Mouse (Mus musculus): ENCODE measurements around the gene Acsl1.

Acsl1 gene

DNA sequence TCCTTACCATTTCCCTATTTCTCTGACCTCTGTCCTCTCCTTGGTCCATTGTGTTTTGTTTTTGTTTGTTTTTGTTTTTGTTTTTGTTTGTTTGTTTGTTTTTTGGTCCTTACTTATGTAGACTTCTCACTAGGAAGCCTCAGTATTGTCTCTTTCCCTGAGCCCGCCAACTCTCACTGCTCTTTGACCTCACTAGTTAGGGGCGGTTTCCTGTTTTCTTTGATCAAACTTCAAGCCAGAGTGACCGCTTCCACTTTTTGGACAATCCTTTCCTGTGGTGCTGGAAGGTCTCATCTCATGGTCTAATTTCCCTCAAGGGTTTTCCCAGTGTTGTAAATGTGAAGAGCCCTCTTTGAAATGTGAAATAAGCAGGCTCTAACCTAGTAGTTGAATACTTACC lies 33.4 kb downstream of the Acsl1 start:
- no peak for DNase-seq (ENCODE audit: low spot score)

DNA sequence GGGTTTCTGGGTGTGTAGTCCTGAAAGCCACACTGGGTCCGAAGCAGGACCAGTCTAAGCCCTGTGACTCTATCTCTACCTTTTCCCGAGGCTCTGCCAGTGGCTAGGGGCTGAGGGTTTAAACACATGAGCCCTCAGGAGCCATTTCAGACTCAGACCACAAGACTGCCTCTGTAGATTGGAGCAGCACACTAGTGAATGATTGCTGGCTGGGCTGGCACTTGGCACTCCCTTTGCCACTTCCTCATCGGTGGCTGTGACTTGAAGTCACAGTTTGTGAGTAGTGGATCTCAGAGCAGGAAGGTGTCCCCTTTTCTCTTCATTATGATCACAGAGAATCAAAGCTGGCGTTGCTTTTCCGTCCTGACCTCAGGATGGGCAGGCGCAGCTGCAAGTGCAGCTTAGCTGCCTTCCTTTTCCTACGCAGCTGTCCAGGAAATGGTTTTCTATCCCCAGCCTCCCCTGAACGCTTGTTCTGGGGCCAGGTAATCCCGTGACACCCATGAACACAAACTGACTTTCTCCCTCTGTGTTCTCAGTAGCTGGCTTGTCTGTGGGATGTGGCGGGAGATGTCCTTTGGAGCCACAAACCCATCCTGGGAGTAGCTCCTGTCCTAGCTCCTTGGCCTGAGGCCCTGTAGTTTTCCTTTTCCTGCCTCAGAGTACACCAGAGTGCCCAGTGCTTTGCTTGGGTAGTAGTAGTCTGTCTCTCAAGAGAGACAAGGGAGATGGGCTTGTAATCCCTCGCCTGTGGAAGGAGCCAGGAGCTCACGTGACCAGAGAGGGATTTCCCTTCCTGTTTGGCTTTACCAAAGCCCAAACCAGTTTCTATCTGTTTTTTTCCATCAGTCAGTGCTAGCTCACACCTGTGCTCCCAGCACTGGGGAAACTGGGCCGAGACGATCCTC lies 37.9 kb downstream of the Acsl1 start:
- DNase-seq (ENCODE audit: low spot score), result no peak

DNA sequence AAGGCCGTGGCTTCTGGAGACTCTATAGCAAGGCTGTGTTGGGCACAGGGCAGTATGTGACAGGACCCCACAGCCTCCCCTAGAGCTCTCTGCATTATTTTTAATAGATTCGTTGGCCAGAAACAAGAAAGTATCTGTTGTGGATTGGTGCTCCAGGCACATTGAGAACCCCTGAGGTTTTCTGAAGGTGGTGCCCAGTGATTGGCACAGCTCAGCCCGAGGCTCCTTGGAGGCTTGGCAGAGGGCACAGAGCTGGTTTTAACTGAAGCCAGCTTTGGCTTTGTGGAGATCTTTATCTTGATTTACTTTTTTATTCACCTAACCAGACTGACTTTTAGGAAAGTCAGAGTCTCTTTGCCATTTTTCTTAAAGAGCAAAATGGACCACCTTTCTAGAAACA lies 38.6 kb downstream of the Acsl1 start:
- DNase-seq (ENCODE audit: low spot score), result no peak

DNA sequence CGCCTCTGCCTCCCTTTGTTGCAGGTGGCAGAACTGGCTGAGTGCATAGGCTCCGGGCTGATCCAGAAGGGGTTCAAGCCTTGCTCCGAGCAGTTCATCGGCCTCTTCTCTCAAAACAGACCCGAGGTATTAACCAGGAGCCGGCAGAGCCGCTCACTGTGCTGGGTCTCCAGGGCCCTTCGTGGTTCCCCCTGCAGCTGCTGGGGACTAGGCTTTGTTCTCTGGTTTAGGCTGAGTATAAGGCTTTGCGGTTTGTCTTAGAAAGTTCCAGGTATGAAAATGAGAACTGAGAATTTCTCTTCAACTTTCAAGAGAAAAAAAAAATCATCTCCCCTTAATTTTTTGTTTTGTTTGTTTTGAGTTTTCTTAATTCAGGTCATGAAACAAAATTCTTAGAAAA lies 40.5 kb downstream of the Acsl1 start:
- DNase-seq (ENCODE audit: low spot score), result no peak

DNA sequence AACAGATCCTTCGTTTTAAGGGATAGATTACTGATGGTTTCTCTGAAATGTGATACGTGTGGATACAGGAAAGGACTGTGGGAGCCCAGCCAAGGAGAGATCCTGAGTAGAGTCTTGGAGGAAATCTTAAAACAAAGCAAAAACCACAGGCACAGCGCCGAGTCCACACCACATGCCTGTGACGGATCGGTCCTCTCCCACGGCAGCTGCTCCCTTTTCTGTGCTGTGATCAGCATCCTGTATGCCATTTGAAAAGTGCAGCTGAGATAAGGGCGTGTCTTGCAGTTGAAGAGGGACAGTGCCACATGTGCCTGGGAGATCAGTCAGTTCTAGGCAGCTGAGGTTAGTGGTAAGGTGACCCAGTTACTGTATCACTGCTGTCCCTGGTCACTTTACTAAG lies 41.7 kb downstream of the Acsl1 start:
- no peak for DNase-seq (ENCODE audit: low spot score)

DNA sequence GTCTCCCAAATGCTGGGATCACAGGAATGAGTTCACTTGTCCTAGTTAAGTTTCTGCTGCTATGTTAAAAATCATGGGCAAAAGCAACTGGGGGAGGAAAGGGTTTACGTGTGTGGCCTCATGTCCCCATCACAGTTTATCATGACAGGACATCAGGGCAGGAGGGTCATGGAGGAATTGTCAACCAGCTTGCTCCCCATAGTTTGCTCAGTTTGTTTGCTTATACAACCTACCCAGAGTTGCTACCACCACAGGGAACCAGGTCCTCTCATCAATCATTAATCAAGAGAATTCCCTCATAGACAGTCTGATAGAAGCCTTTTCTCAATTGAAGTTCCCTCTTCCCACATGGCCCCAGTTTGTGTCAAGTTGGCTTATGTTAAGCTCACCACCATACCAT lies 43.2 kb downstream of the Acsl1 start:
- DNase-seq (ENCODE audit: low spot score), result no peak

DNA sequence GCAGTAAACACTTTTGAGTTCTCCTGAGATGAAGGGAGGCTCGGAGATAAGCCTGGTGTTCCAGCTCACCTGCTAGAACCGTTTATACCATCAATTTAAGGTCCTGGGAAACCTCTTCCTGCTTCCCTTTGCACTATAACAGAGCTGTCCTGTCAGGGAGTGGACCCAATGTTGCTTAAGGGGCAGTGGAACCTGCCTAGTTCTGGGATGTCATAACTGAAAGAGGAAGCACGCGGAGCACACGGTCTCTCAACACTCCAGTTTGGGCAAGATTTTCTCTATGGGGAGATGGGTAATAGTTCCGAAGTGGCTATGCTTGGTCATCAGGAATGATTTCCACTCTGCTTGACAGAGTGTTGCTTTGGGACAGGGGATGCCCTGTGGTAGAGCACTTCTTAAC lies 49.8 kb downstream of the Acsl1 start:
- DNase-seq (ENCODE audit: low spot score), result no peak

DNA sequence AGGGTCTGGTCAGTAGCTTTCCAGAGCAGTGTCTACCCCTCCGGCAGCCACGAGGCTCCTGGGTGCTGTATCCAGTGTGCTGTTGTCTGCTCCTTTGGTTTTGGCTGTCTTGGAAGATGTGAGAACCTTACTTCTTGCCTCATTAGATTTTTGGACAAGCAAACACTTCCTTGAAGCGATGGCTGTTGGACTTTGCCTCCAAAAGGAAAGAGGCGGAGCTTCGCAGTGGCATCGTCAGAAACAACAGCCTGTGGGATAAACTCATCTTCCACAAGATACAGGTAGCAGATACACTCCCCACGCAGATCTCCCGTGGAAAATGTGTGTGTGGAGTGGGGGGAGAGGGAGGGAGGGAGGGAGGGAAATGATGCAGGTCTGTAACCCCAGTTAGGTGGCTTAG lies 55.3 kb downstream of the Acsl1 start:
- DNase-seq (ENCODE audit: low spot score), result no peak

DNA sequence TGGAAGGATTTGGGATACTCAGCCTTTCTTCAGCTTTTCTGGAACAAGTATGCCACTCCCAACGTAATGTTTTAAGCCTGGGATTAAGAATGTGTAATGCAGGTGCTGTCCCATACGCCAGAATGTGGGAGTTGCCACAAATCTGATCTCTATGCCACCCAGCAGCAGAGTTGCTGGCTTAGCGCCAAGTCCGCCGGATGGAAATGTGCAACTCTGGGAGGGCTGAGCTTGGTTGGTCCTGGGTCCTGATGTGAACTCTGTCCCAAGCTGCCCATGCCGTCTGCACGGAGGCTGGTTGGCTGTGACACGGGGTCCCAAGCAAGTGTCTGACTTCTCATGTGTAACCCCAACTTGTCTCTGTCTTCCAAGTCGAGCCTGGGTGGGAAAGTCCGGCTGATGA lies 56.0 kb downstream of the Acsl1 start:
- no peak for DNase-seq (ENCODE audit: low spot score)

DNA sequence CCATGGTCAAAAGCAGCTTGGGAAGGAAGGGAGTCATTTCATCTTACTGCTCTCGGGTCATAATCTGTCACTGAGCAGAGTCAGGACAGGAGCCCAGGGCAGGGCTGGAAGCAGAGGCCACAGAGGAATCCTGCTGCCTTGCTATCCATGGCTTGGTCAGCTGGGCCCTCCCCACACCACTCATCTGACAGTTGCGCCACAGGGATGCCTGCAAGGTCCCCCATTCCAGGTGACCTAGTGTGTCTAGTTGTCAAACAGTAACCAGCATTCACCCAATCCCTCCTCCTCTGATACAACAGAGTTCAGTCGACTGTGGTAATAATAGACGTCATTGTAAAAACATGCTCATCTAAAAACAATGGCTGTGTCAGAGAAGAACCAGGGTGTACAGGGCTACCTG lies 58.7 kb downstream of the Acsl1 start:
- DNase-seq (ENCODE audit: low spot score), result no peak

DNA sequence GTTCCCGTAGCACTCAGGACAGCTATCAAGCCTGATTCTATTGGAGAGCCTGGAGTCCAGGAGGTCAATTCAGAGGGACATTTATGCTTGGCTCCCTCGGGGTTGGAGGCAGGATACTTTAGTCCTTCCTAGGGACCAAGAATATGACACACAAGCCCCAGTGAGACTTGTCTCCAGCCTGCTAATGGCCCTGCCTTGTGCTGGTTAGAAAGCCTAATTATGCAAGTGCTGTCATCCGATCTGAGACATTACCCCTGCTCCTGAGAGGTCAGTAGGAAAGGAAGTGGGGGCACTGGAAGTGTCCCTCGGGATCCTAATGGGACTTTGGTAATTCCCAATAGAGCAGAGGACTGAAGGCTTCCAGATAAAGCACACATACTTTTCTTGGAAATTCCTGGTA lies 59.7 kb downstream of the Acsl1 start:
- no peak for DNase-seq (ENCODE audit: low spot score)

DNA sequence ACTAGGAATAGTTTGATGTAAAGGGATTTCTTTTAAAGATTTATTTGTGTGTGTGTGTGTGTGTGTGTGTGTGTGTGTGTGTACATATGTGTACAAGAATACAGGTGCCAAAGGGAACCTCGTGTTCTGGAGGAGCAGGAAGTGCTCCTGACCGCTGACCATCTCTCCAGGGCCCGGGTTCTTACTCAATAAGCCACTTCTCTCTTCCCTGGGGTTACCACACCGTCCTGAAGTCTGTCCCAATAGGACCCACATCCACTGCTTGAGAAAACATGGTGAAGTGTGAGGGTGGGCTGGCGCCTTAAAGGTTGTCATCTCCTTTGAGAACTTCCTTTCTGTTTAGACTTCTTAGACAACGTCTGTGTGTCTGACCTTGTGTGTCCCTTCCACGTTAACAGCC lies 63.1 kb downstream of the Acsl1 start:
- DNase-seq (ENCODE audit: low spot score), result no peak

DNA sequence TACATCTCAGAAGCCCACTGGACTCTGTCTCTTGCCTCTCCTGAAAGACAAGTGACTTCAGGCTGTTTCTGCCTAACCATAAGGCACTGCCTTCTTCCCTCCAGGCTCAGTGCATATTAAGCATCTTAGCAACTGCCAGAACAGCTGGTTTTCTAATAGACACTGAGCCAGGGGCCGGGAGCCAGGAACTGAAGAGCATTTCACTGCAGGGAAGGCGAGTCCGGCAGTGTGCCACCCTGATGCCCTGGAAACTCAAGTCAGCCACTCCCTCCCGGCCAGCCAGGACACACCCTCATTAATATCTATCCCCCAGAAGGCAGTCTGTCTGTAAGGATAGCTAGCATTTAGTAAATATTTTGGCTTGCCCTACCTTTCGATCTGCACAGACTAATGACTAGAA lies 68.9 kb downstream of the Acsl1 start:
- no peak for DNase-seq (ENCODE audit: low spot score)

DNA sequence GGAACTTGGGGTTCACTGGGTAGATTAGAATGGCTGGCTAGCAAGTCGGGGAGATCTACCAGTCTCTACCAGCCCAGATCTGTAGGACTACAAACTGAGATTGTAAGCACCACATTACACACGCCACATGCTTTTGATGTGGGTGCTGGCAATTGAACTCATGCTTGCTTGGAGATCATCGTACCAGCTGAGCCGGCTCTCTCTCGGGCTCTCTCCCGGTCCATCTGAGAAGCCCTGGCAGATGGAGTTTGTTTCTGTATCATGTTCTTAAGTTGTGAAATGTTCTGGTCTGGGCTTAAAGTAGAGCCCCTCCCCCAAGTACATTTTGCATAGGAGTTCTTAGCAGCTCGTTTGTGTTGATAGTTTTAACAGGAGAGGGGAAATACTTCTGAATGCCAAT lies 72.4 kb downstream of the Acsl1 start:
- peak; percentile 77 for DNase-seq (ENCODE audit: low spot score)

DNA sequence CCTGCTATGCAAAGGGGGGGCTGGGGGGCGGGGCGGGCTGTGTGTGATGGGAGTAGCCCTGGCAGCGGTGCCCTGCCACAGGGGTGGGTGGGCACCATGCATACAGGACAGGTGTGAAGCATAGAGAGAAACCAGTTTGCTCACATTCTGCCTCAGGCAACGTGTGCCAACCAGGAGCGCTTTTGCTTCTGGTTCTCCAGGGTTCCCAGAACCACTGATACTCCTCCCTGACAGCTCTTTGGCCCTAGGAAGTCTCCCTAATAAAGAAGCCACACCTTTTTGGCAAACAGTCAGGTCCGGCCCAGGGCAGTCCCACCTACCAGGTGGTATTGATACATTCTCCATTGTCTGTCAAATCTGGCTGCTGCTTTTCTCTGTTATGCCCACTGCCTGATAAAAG lies 72.8 kb downstream of the Acsl1 start:
- DNase-seq (ENCODE audit: low spot score), result no peak

DNA sequence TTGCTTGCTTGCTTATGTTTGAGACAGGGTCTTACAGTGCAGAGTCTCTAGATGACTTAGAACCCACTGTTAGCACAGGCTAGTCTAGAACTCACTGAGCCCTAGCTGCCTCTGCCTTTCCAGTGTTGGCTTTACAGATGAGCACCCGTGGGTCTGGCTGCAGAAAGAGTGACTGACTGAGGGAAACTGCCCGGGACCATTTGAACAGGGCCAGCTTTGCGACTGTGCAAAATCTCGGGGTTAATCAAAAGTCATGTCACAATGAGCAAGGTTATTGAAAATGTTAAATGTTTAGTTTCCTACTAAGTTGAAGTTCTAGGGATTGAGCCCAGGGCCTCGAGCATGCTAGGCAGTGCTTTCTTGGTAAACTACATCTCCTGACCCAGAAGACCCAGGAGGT lies 75.0 kb downstream of the Acsl1 start:
- no peak for DNase-seq (ENCODE audit: low spot score)

DNA sequence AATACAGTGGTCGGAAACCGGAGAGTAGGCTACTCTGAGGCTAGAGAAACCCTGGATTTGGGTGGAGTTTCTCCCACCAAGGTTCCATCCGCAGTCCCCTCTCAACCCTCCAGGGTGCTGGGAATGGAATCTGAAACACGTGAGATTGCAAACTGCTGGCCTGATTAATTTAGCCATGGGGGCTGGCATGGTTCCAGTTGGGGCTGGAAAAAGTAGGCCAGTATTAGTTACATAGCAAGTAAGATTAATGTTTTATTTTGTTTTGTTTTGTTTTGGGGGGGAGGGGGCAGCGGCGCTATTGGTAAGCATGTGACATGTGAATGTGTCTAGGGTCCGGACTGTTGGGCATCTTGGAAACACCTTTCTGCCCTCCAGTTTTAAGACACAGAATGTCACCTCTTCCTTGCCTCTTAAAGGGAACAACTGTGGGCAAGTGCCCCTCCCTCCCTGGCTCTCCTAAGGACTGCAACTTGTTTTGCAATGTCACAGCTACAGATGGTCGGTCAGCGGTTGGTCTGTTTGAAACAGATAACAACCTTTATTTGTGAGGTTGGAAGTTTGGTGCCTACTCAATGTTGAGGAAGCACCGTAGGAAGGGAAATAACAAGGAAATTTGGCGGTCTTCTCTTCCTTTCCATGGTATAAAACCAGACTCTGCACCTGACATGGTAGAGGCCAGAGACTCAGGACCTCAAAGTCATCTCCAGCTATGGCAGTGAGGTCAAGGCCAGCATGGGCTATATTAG lies 75.8 kb downstream of the Acsl1 start:
- DNase-seq (ENCODE audit: low spot score), result no peak

DNA sequence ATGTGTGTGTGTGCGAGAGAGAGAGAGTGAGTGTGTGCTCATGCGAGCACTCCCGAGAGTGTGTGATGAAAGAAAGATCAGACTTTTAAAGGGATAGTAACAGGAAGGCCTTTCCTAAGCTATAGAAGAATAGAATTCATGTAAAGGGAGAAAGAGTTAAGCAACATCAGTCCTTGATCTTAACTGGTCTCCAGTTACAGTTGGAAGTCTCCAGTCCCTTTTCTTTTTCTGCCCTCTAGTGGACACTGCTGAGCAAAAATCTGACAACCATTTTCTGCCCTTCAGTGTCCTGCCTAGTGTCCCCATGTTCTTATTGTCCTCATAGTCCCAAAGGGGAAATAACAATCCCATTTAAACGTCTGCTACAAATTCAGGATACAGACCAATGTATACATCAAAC lies 76.4 kb downstream of the Acsl1 start:
- DNase-seq (ENCODE audit: low spot score), result peak; percentile 18

DNA sequence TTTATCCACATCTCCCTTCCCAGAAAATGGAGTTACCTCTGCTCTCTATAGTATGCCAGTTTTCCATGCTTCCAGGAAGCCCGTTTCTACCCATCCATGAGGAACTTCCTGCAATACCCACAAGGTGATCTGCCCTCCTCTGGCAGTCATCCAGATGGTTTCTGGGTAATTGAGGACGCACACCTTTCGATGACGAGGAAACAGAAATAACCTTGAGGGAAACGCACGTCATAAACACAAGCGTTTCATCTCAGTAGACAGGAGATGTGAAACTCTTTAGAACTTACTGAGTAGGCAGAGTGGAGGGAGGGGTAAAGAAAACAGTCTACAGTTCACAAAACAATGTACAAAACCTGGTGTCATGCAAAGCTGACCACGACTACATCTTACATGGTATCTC lies 79.2 kb downstream of the Acsl1 start:
- DNase-seq (ENCODE audit: low spot score), result peak; percentile 23

DNA sequence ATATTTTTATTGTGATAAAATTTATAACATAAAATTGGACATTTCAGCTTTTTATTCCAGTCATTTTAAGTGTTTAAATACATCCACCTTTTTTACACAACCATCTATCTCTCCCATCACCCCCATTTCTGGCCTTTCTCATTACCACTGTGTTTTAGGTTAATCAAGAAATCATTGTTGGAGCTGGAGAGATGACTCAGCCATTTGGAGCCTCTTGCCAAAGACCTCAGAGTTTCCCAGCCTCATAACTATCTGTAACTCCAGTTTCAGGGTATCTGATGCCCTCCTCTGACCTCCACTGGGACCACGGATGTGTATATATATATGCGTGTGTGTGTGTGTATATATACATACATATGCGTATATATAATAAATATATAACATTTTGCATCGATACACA lies 80.2 kb downstream of the Acsl1 start:
- DNase-seq (ENCODE audit: low spot score), result no peak

DNA sequence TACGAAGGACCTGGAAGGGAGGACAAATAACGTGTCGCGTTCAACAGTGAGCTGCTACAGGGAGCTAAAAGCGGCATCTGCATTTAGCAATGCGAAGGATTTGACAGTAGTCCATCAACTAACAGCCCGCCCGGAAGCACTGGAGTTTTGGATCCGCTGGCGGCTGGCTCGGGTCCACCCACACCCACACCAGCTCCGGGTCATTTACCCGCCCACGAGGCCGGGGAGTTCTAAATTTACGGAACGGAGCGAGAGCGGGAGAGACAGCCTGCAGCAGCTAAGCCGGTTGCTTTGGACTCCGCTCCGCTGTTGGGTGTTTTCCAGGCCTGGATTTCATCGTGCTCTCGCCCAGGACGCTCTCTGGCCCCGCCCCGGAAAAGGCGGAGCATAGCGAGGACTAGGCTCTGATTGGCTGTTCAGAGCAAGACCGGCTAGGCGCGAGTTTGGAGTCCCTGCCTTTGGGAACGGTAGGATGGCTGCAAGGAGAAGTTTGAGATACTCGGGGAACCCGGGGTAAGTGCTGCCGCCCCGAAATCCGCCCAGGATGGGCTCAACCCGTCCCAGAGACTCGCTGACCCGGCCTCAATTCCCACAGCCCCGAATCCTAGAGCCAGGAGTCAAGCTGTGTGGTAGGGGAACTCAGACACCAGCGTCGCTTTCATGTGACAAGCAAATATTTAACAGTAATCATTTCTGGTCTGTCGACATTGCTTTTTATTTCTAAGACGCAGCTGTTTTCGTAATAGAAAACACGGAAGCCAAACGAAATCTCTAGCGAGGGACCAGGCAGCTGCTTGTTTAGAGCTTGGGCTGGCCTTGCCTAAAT lies 81.0 kb downstream of the Acsl1 start, which contains the start of gene Cenpu:
TSS of gene Cenpu (plus strand) at position 414 of the 826 bp plus-strand sequence.
- DNase-seq (ENCODE audit: low spot score), result peak; percentile 98

DNA sequence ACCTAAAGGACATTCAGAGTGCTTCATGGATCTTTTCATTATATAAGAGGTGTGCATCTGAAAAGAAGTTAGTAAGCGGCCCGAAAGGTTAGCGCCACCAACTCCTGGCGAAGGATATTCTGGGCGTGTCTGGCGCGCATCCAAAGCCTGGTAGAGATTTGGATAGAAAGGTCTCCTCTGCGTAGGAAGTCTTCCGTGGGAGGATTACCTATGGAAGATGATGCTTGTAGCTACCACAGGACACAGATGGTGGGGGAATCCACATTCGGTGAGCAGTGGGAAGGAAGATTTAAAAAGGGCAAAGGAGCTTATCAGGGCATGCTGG lies 81.6 kb downstream of the Acsl1 start:
- no peak for DNase-seq (ENCODE audit: low spot score)

DNA sequence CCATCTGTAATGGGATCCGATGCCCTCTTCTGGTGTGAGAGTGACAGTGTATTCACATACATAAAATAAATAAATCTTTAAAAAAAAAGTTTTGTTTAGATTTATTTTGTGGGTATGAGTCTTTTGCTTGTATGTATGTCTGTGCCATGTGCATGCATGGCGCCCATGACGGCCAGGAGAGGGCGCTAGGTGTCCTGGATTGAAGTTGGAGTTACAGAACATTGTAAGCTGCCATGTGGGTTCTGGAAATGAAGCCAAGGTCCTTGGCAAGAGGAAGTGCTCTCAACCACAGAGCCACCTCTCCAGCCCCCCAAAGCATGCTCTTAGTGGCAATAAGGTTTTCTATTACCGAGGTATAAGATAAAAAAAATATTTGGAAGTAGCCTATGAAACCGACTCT lies 88.6 kb downstream of the Acsl1 start:
- DNase-seq (ENCODE audit: low spot score), result no peak
